Mouse (Mus musculus) left cerebral cortex, postnatal 4 days (tissue): Measurements from ENCODE around the gene Sp1. TPM values are rescaled to one million over a fixed set of nuclear protein-coding genes. Genes with fewer than 3 reads are reported as not detected.

ENCODE experiments used
- DNase-seq: peaks from one replicate; pipeline ENCODE4 v3.0.0-alpha.2; 2022
- intact Hi-C: fragments of 180-260 bp; cut with DNase I; formaldehyde crosslinking; loops from one replicate; pipeline ENCODE4 v1.15.1; 2025
- total RNA-seq, 2 experiments: library from RNA; stranded (reverse); gene quantifications; 2 replicates each; pipeline ENCODE4 v1.2.3; 2021

Sp1 gene
- total RNA-seq: 10 to 100 TPM; 30.5 to 35.0 TPM

- DNase-seq: peak; percentile 98
- intact Hi-C loops: no loop called here
Measured at GRCm38 (mm10) chr15:102405489-102406195, at the start of gene Sp1. Gene Sp1 (plus strand): TSS chr15:102406143.

GRCm38 (mm10) chr15:102356501-102357325 lies 49.2 kb upstream of the Sp1 start:
- no peak for DNase-seq
- intact Hi-C loops: no loop called here

GRCm38 (mm10) chr15:102358126-102358525 lies 47.8 kb upstream of the Sp1 start:
- intact Hi-C loops: no loop called here
- no peak for DNase-seq

- DNase-seq: no peak
- intact Hi-C loops: no loop called here
Measured at GRCm38 (mm10) chr15:102358834-102359233, 47.1 kb upstream of the Sp1 start.

GRCm38 (mm10) chr15:102362648-102363047 lies 43.3 kb upstream of the Sp1 start:
- DNase-seq: no peak
- intact Hi-C loops: no loop called here

DNA sequence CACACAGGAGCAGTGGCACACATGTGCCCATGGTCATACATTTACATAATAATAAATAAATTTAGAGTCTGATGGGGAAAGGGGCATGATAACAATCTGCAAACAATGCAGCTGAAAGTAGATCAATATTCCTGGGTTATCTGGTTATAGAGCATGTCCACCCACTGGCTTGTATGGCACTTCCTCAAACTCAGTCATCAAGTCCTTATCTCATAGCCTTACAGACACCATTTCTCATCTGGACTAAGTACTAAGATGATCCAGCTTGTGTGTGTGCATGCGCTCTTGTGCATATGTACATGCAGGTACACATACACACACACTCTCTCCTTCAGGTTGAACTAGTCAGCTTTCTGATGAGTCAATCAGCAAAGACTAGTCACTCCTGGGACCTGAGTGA lies 41.3 kb upstream of the Sp1 start:
- intact Hi-C loops: no loop called here
- no peak for DNase-seq

DNA sequence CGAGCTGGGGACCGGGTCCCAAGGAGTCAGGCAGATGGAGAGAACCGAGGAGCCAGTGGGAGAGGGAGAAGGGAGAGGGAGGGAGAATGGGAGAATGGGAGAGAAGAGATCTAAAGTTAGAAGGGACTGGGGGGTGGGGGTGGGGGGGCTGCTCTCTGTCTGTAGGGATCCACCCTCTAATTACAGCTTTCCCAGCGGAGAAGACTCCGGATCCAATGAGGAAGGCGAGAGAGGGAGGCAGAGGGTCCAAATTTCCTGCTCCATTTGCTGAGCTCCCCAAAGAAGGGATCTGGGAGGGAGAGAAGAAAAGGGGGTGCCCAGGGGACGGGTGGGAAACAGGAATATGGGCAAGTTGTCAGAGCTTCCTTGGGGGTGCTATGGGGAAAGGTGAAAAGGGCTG lies 39.7 kb upstream of the Sp1 start:
- intact Hi-C loops: no loop called here
- no peak for DNase-seq

DNA sequence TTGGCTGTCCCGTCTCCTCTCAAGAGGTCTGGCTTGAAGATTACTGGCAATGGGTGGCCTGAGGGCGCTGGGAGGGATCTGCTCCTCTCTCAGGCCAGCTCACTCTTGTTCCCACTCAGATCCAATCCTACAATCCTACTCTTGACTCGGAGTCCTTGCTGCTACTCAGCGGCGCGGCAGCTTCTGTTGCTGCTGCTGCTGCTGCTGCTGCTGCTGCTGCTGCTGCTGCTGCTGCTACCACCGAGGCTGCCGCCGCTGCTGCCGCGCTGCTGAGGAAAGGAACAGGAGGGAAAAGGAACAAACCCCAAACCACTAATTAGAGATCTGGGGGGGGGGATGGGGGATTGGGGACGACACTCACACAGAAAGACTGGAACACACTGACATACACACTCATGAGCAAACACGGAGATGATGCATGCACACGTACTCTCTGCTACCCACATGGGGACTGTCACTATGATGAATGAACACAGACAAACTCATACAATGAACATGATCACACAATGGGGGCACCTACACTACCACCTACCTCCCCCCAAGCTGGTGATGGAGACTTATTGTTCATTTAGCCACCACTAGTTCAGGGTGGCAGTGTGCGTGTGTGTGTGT lies 39.1 kb upstream of the Sp1 start, which contains the start of gene Sp7:
Gene Sp7, minus strand, starts transcription at position 450 of the 612 bp plus-strand sequence.
- intact Hi-C loops: no loop called here
- no peak for DNase-seq

DNA sequence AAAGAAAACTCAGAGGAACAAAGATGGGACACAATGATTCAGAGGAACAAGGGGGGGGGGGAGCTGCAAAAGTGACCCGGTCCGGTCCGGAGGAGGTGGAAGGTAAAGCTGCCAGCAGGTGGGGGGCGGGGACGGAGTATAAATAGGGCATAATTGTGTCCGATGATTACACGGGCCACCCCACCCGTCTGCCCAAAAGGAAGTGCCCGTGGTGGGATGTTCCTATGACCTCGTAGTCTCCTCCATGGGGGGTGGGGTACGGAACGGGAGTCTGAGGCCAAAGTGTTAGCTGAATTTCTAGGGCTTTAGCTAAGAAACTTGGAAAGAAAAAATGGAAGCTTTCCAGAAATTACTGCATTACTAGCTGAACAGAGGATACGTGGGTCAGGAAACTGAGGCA lies 36.0 kb upstream of the Sp1 start:
- intact Hi-C loops: no loop called here
- no peak for DNase-seq

DNA sequence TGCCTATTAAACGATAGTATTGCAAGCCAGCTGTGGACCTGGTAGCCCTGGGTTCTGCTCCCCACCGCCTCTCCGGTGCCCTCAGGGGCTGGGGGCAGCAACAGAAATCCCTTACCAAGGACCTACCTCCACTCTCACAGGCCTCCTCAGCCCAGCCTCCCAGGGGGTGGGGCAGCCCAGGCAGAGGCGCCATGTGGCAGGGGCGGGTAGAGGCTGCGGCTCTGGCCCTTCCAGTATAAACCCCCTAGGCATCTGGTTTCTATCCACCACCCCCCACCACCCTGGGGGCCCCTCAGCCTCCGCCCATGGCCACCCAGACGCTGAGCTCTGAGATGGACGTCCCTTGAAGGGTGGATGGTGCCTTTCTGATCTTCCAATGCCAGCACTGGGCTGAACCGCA lies 35.2 kb upstream of the Sp1 start:
- DNase-seq: no peak
- intact Hi-C loops: no loop called here

DNA sequence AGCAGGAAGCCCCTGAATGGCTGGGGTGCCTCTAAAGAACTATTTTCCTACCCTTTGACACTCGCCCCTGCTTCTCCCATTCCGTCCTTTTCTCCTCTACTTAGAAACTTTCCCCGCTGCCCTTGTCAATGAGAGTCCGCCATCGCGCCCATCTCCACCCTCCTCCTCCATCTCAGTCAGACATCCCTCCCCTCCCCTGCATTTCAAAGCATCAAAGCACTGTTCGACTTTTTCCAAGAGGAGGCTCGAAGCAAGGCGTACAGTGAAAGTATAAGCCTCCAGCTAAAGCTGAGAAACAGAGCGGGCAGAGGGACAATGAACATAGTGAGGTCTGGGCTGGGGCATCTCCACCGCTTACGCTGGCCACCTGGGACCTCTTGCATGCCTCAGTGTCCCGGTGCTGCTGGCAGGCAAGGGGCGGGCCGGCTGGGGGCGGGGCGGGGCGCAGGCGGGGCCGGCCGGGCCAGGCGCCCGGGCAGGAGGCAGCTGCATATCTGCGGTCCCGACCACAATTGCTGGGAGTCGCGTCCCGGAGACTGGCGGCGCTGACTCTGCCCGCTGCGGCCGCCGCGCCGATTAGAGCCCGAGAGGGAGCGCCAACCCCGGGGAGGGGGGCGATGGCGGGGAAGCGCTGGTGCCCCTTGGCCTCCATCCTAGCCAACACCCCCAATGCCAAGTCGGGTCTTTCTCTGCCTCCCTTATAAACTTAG lies 29.3 kb upstream of the Sp1 start:
- peak; percentile 42 for DNase-seq

GRCm38 (mm10) chr15:102377163-102377543 lies 28.8 kb upstream of the Sp1 start:
- peak; percentile 72 for DNase-seq
- intact Hi-C loops: loop anchor here (5.0 kb wide), 1 partner anchor 45 kb away; no protein-coding TSS in a partner anchor

More for the DNA sequence above, 29.3 kb upstream of the Sp1 start:
- intact Hi-C loops: loop anchor here (5.0 kb wide), 1 partner anchor 46 kb away; no protein-coding TSS in a partner anchor

GRCm38 (mm10) chr15:102377810-102378262 lies 28.1 kb upstream of the Sp1 start:
- intact Hi-C loops: loop anchor here (5.0 kb wide), 1 partner anchor 44 kb away; no protein-coding TSS in a partner anchor
- DNase-seq: peak; percentile 45

GRCm38 (mm10) chr15:102381575-102381974 lies 24.4 kb upstream of the Sp1 start:
- peak; percentile 84 for DNase-seq
- intact Hi-C loops: loop anchor here (10.0 kb wide), 1 partner anchor 63 kb away; the partner anchor contains the start of gene Amhr2

DNA sequence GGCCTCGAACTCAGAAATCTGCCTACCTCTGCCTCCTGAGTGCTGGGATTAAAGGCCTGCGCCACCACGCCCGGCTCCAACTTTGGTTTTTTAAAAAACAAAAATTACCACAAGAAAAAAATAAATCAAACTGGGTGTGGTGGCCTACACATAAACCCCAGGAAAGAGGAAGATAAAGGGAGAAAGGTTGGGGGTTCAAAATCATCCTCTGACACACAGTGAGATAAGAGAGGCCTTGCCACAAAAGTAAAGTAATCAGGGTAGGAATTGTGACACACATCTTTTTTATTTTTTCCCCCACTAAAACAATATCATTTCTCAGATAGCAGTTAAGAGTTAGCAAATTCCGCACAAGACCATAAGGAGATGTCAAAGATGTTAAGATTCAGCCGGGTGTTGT lies 22.3 kb upstream of the Sp1 start:
- intact Hi-C loops: loop anchor here (10.0 kb wide), 1 partner anchor 61 kb away; the partner anchor contains the start of gene Amhr2
- DNase-seq: no peak

DNA sequence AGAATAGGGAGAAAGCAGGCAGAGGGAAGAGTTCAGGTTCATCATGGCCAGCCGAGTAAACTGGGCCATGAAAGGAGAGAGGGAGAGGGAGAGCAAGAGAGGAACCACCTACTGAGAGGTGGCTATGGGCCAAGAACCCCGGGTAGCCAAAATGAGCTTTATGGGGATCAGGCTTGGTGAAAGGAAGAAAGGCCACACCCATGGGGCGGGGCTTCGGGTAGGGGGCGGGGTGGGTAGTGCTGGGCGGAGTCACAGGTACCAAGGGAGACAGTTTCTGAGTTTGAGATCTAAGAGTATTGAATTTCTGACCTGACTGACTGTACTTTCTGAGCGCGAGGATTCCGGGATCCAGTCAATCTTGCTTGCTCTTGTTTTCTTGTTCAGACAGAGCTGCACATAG lies 19.3 kb upstream of the Sp1 start:
- intact Hi-C loops: loop anchor here (10.0 kb wide), 1 partner anchor 58 kb away; the partner anchor contains the start of gene Amhr2
- no peak for DNase-seq

GRCm38 (mm10) chr15:102388942-102389341 lies 17.0 kb upstream of the Sp1 start:
- no peak for DNase-seq
- intact Hi-C loops: loop anchor here (10.0 kb wide), 1 partner anchor 56 kb away; the partner anchor contains the start of gene Amhr2

DNA sequence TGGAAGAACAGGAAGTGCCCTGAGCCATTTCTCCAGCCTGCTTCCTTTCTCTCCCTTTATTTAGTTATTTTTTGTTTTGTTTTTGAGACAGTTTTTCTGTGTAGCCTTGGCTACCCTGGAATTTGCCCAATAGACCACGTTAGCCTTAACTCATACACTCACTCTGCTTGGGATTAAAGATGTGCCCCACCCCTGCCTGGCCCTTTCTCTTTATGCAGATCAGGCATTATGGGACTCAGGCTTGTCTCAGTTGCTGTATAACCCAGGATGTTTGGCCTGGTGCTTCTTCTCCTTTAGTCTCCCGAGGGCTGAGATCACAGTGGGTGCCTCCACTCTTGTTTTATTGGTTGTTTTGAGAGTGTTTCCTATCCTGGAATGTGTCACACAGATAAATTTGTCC lies 13.4 kb upstream of the Sp1 start:
- DNase-seq: no peak
- intact Hi-C loops: no loop called here

- intact Hi-C loops: no loop called here
- DNase-seq: no peak
Measured at GRCm38 (mm10) chr15:102393584-102394014, 12.3 kb upstream of the Sp1 start.

DNA sequence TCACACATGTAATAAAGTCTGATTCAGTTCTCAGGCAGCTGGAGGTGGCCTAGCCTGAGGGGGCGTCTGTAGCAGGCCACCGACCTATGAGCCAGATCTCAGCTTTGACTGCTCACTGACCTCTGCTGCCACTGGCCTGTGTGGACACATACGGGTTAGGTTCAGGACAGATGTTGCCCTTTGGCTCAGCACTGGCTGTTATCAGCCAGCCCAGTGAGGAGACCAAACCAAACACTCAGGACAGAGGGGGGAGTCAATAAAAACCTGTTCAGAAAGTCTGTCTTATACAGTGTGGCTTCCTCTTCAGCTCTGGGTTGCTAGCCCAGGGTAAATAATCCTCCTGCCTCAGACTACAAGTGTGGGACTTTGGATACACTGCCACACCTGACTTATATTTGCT lies 10.9 kb upstream of the Sp1 start:
- intact Hi-C loops: no loop called here
- DNase-seq: no peak
